Mouse (Mus musculus) stomach, embryonic 14.5 days (tissue): ENCODE results near the gene Tmem63b. TPM values are rescaled to one million over a fixed set of nuclear protein-coding genes. Genes with fewer than 3 reads are reported as not detected.
A peak's percentile ranks its signal among the peaks of the same experiment; 100 is the strongest.

Experiments used
- ATAC-seq: fragments of 200-750 bp; cut with Nextera tagmentation; 2 replicates; pipeline ENCODE4 v1.8.0; 2017; ENCODE audit warnings: low read depth, moderate TSS enrichment; ENCODE audit not compliant: insufficient number of reproducible peaks, insufficient read depth, low FRiP score
- H3K27ac ChIP-seq: fragments of 300-500 bp; sonication (generic); 2 replicates; pipeline ENCODE4 v1.5.1; 2014; ENCODE audit warnings: mild to moderate bottlenecking, low read length, moderate library complexity, mixed read lengths
- H3K27me3 ChIP-seq: fragments of 300-500 bp; sonication (generic); 2 replicates; pipeline ENCODE4 v1.6.1; 2014; ENCODE audit warnings: low read length, control low read depth, mixed read lengths; ENCODE audit not compliant: control insufficient read depth, insufficient read depth
- H3K36me3 ChIP-seq: fragments of 300-500 bp; sonication (generic); 2 replicates; pipeline ENCODE4 v1.6.1; 2014; ENCODE audit warnings: mild to moderate bottlenecking, control low read depth, low read length, moderate library complexity, mixed read lengths; ENCODE audit not compliant: control insufficient read depth, insufficient read depth
- H3K4me1 ChIP-seq: fragments of 300-500 bp; sonication (generic); 2 replicates; pipeline ENCODE4 v1.6.1; 2014; ENCODE audit warnings: low read length, control low read depth, mixed read lengths; ENCODE audit not compliant: control insufficient read depth, insufficient read depth
- H3K4me2 ChIP-seq: fragments of 300-500 bp; sonication (generic); replicated peaks from 2 replicates; pipeline ENCODE4 v1.6.1; 2014; ENCODE audit warnings: low read depth, low read length, control low read depth
- H3K4me3 ChIP-seq: fragments of 300-500 bp; sonication (generic); 2 replicates; pipeline ENCODE4 v1.5.1; 2014; ENCODE audit warnings: low read depth, low read length, control low read depth
- H3K9ac ChIP-seq: fragments of 300-500 bp; sonication (generic); replicated peaks from 2 replicates; pipeline ENCODE4 v1.6.1; 2014; ENCODE audit warnings: low read depth, mild to moderate bottlenecking, control low read depth, low read length, moderate library complexity, mixed read lengths
- H3K9me3 ChIP-seq: fragments of 300-500 bp; sonication (generic); 2 replicates; pipeline ENCODE4 v1.6.1; 2016; ENCODE audit warnings: low read depth, low read length, control low read depth; ENCODE audit not compliant: control insufficient read depth
- WGBS: fragments of 180-500 bp; shearing (Covaris S2); extraction: QIAGEN DNeasy Blood & Tissue Kit; methylation state at CpG from one replicate; pipeline ENCODE4 v1.1.7; 2014; 5-methylcytosine and 5-hydroxymethylcytosine counted together
- polyA plus RNA-seq: library from polyadenylated mRNA; unstranded; fragments of >200 nt; fragmentation: Nextera tagmentation; extraction: Ambion mirVana; gene quantifications from 2 replicates; pipeline ENCODE4 v1.2.1, GENCODE M21; 2014

Tmem63b gene
- polyA plus RNA-seq, 1 experiment from 2014 or later: 30.8 TPM

DNA sequence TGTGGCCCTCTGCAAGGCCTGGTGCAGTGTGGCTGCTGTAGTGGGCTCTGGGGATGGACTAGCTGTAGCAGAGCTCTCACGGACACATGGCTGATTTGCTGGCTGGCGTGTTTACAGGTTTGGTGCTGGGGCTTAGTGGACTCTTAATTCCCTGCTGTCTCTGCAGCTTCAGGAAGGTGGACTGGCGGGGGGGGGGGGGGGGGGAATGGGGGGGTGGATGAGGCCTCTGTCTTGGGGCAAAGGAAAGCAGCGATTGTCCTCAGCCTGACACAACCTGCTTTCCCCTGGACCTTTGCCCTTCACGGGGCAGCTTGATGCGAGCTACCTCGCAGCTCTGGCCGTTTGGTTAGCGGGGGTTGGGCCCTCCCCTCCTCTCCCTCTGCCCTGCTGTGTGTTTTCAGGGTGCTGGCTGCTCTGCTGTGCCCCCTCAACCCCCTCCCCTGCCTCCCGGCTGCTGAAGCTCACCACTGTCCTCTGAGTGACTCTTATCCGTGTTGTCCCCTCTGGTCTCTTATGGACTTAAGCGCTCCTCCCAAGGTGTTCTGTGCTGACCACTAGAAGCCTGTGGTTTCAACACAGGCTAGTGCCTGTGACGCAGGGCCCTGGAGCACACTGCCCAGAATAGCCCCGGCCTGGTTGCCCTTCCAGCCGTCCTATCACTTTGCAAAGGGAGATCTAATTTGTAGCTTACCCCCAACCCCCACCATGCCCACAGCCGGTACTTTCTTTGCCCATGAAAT lies 14.0 kb upstream of the Tmem63b start:
- no peak overlapping the region for H3K4me3 ChIP-seq
- 52% methylated on average over 9 of the region's 16 CpGs for WGBS
- H3K27me3 ChIP-seq: no peaks in the 10 kb centered on the region
- no peak overlapping the region for H3K9ac ChIP-seq
- peaks cover 3% of the 10 kb centered on the region; the same call in 1 of the 2 replicates for H3K36me3 ChIP-seq
- H3K27ac ChIP-seq: no peak overlapping the region
- no peak overlapping the region for H3K4me2 ChIP-seq
- no peak for ATAC-seq
- no peaks in the 10 kb centered on the region for H3K9me3 ChIP-seq
- H3K4me1 ChIP-seq: 0 out of 2 replicates have a peak, but pooled peaks cover 11% of the 10 kb centered on the region

DNA sequence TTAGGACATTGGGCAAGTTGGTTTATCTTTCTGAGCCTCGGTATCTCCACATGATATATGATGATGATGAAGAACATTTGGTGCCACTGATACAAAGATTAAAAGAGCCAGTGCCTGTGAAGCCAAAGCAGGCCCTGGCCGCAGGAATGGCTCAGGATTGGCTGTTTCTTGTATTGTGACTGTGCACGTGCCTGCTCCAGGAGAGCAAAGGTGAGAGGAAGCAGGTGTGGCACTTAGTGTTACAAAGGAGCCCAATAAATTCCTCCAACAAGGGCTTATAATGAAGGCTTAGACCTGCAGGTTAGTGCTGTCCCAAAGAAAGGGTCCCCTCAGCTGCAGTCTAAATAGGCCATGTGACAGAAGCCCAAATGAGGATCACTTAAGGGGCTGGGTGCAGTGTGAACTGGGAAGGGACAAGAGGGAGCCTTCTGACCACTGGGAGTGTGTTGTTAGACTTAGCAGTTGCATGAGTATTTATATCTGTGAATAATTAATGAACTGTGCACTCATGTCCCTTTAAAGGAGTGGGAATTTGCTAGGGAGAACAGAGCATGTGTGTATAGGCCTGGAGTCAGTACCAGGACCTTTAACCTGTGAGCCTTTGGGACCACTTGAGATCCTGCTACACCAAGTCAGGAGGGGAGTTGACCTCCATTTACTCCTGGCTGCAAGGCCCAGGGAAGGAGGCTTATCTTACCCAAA lies 12.5 kb upstream of the Tmem63b start:
- Histone ChIP-seq H3K4me1 (peaks cover 20% of the 10 kb centered on the region; the same call in 1 of the 2 replicates), H3K36me3 (peaks cover 3% of the 10 kb centered on the region; the same call in 1 of the 2 replicates), H3K4me3 (no peak overlapping the region), H3K4me2 (no peak overlapping the region), H3K9me3 (no peaks in the 10 kb centered on the region), H3K27ac (no peak overlapping the region), H3K9ac (no peak overlapping the region), H3K27me3 (no peaks in the 10 kb centered on the region)
- no peak for ATAC-seq
- WGBS: 78% methylated on average over 3 of the region's 3 CpGs

DNA sequence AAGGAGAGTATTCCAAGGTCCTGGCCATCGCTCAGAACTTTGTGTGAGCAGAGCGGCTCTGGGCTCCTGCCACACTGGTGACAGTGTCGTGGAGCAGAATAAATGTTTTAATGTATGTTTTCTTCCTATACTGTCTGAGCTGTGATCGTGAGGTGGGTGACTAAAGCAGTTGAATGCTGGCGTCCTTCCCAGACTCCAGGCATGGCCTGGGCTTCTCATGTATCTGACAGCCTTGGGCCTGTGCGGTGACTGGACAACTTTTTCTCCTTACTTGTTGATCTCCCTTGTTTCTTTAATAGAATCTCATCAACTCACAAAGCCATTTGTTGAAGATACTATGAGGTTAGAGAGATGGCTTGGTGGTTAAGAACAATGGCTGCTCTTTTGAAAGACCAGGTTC lies 11.7 kb upstream of the Tmem63b start:
- no peak for ATAC-seq
- Histone ChIP-seq H3K9me3 (no peaks in the 10 kb centered on the region), H3K27me3 (no peaks in the 10 kb centered on the region), H3K4me2 (no peak overlapping the region), H3K4me3 (no peak overlapping the region), H3K4me1 (peaks cover 21% of the 10 kb centered on the region; the same call in 1 of the 2 replicates), H3K9ac (no peak overlapping the region), H3K36me3 (peaks cover 3% of the 10 kb centered on the region; the same call in 1 of the 2 replicates), H3K27ac (no peak overlapping the region)
- WGBS: 81% methylated on average over 6 of the region's 6 CpGs

DNA sequence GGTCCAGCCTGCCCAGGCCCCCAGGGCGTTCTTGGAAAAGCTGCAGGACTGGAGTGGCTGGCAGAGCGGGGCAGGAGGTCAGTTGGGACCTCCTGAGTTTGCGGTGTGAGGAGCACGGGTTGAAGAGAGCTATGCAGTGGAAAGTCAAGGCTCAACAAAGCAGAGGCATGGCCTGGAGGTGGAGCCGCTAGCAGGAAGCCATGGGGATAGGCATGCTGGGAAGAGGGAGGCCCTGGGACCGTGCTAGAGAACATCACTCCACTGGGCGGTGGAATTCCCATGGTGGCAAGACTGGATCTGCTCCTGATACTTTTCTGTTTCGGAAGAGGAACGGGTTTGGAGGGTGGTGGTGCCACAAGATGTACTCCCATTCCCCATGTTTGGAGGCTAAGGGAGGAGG lies 10.3 kb upstream of the Tmem63b start:
- Histone ChIP-seq H3K9ac (no peak overlapping the region), H3K27me3 (no peaks in the 10 kb centered on the region), H3K36me3 (peaks cover 3% of the 10 kb centered on the region; the same call in 1 of the 2 replicates), H3K4me2 (no peak overlapping the region), H3K9me3 (no peaks in the 10 kb centered on the region), H3K4me3 (no peak overlapping the region), H3K4me1 (peaks cover 21% of the 10 kb centered on the region; the same call in 1 of the 2 replicates), H3K27ac (no peak overlapping the region)
- ATAC-seq: no peak
- WGBS: 88% methylated on average over 9 of the region's 9 CpGs

DNA sequence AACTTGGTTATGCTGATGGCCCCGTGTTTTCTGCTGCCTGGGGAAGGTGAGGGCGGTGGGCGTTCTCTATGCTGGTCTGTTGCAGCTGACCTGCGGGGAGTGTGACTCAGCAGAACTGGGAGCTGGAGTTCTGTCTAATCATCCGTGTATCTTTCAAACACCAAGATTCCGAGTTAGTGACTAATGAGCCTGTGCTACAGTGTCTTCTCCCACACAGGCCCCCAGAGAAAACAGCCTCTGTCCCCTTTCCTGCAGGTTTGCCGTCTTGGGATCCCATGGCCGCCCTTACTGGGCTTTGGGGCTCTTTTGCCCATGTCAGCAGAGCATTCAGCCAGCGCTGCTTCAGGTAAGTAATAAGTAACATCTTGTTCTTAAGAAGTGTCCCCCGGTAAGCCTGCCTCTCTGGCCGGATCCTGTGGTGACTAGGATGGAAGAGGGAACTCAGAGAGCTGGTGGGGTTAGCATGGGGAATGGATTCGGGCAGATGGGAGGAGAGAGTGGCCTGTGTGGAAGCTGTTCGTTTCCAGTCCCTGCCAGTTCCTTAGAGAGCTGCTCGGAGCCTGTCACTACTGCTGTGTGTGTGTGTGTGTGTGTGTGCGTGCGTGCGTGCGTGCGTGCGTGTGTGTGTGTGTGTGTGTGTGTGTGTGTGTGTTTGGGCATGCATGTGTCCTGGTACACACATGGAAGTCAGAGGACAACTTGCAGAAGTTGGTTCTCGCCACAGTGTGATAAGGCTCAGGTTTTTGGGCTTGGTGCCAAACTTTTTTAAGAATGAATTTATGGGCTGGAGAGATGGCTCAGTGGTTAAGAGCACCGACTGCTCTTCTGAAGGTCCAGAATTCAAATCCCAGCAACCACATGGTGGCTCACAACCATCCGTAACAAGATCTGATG lies 8.8 kb upstream of the Tmem63b start:
- Histone ChIP-seq H3K4me3 (no peak overlapping the region), H3K9ac (no peak overlapping the region), H3K4me1 (peaks cover 17% of the 10 kb centered on the region; the same call in 1 of the 2 replicates), H3K27ac (no peak overlapping the region), H3K36me3 (peaks cover 3% of the 10 kb centered on the region; the same call in 1 of the 2 replicates), H3K27me3 (no peaks in the 10 kb centered on the region), H3K4me2 (no peak overlapping the region), H3K9me3 (no peaks in the 10 kb centered on the region)
- ATAC-seq: no peak
- WGBS: 68% methylated on average over 23 of the region's 23 CpGs

DNA sequence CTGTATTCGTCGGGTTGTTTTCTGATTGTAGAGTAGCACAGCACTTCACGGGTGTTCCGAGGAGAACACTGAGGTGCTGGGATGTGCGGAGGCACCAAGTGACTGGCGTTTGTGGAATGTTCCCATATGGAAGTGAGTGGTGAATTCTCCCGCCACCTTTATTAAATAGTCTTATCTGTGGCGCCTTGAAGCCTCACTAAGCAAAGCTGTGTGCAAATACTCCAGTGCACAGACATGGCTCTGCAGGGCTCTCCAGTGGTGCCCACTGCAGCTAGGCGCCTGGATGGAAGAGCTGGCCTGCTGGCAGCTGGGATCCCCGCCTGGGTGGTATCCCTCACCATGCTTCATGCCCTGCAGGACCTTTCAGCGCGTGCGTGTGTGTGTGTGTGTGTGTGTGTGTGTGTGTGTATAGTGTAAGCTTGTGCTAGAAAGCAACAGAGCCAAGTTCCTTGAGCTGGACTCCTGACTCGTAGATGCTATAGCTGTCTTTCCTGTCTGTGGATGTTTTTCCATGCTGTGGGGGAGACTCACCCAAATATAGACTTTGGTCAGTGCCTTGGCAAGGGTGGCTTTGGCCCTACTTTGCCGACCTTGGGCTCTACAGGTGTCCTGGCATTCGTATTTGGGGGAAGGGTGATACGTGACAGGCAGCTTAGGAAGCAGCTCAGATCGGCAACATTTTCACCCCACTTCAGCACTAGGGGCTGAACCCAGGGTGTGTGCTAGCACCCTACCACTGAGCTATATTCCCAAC lies 7.3 kb upstream of the Tmem63b start:
- Histone ChIP-seq H3K9me3 (no peaks in the 10 kb centered on the region), H3K36me3 (peaks cover 3% of the 10 kb centered on the region; the same call in 1 of the 2 replicates), H3K4me1 (peaks cover 17% of the 10 kb centered on the region; the same call in 1 of the 2 replicates), H3K4me2 (no peak overlapping the region), H3K9ac (no peak overlapping the region), H3K27ac (0 out of 2 replicates have a peak overlapping the region, but pooled peaks have one; percentile 3), H3K4me3 (no peak overlapping the region), H3K27me3 (no peaks in the 10 kb centered on the region)
- 66% methylated on average over 18 of the region's 18 CpGs for WGBS
- ATAC-seq: no peak

DNA sequence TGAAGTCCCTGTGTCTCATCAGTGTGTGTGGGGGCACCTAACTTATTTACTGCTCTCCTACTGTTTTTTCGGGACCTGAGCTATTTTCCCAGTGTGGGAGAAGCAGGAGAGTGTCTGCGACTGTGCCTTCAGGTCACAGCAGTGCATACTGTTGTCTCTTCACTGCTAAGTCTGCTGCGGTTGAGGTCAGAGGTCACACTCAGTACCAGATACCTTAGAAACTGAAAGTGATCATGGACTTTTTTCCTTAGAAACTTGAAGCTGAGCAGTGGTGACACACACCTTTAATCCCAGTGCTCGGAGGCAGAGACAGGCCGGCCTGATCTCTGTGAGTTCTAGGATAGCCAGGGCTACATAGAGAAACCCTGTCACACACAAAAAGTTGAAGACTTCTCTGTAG lies 5.5 kb upstream of the Tmem63b start:
- no peaks in the 10 kb centered on the region for H3K27me3 ChIP-seq
- H3K27ac ChIP-seq: no peak overlapping the region
- ATAC-seq: no peak
- H3K4me3 ChIP-seq: no peak overlapping the region
- WGBS: 76% methylated on average over 5 of the region's 5 CpGs
- no peaks in the 10 kb centered on the region; the same call in 1 of the 2 replicates for H3K36me3 ChIP-seq
- H3K4me2 ChIP-seq: no peak overlapping the region
- H3K4me1 ChIP-seq: peaks cover 23% of the 10 kb centered on the region
- H3K9me3 ChIP-seq: no peaks in the 10 kb centered on the region
- H3K9ac ChIP-seq: no peak overlapping the region
